Mouse (Mus musculus) spleen, adult 12 weeks (tissue): ENCODE measurements around the gene Mad1l1.
"Not testable (repeated sequence)": the region's sequence is repeated elsewhere in the genome, so short reads cannot be mapped to it uniquely, and the experiment has no call there.

Experiments
- DNase-seq: peaks from one replicate; pipeline ENCODE4 v3.0.0; 2022; ENCODE audit warnings: low spot score

Mad1l1 gene

DNA sequence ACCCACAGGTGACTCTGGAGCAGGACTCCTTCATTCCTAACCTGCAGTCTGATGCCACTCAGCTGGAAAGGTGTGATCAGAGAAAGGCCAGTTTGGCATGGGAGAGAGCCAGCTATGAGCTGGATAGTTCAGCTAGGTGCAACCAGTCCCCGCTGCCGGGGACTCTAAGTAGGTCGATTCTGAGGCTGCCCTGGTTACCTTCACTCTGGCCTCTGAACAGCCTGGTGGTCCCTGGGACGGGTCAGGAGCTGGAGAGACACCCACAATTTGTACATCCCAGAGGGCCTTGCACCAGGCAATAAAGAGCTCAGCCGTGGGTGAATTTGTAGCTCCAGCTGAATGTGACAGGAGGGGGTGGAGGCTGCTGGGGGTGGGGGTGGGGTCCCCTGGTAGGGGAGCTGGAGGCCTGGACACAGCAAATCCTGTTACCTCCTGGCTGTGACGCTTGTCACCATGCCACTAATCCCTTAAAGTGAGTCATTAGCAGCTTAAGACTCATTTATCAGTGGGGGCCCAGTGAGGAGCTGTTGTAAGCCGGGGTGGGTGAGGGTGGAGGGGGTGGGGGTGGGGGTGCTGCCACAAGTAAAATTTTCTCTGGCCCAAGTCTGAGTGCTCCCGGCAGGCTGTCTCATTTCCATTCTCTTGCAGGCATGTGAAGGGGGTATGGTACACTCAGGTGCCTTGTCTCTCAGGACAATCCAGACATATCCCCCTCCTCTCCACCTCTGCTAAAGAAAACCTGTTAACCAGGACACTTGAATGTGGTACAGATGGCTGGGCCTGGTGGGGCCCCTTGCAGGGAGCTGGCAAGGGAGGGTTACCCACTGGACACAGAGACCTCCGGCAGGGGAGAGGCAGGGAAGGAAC, 313.5 kb downstream of the Mad1l1 start:
- DNase-seq = no peak

- no peak for DNase-seq
Observed at GRCm38 (mm10) chr5:140006861-140007260, 314.5 kb downstream of the Mad1l1 start.

DNA sequence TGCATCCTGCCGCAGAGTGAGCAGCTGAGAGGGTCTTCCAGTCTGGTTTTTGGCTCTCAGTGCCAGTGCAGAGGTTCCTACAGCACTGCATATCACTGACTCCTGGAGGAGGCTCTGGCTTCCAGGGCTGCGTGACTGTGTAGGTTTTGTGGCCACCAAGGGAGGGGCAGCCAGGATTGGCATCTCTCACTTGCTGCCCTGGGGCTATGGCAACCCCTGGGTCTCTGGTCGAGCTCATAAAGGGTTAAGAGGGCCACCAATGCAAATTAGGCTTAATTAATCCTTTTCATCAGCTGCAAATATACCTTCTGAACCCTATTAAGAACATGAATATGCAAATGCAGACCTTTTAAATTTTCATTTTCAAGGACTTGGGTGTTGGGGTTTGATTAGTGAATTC, 318.8 kb downstream of the Mad1l1 start:
- DNase-seq = no peak

DNA sequence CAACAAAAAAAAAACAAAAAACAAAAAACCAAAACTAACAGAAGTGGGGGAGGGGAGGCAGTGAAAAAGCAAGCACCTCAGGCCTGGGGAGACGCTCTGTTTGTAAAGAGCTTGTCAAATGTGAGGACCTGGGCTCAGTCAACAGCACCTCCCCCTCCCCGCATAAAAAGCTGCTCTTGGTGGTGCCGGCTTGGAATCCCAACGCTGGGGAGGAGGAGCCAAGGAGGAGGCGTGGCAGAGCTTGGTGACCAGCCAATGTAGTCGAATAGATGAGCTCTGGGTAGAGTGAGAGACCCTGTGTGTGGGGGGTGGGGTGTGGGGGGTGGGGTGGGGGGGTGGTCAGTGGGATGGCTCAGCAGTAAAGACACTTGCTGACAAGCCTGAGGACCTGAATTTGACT, 322.4 kb downstream of the Mad1l1 start:
- DNase-seq = no peak

GRCm38 (mm10) chr5:139998321-139998720, 323.0 kb downstream of the Mad1l1 start:
- DNase-seq = not testable (repeated sequence)

DNA sequence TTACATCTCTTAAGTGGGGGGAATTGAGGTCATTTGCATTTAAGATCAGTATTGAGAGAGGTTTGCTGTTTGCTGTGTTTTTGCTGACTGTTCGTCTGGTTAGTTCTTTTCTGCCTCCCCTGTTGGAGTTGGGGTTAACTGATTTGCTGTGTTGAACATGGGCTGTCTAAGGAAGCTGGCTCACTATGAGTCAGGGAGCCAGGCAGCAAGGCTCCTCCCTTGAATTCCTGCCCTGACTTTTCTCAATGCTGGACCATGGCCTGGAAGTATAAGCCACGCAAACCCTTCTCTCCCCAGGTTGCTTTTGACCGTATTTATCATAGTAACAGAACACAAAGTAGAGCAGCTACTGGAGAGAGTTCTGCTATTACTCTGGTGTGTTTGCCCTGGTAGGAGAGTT, 329.8 kb downstream of the Mad1l1 start:
- no peak for DNase-seq

DNA sequence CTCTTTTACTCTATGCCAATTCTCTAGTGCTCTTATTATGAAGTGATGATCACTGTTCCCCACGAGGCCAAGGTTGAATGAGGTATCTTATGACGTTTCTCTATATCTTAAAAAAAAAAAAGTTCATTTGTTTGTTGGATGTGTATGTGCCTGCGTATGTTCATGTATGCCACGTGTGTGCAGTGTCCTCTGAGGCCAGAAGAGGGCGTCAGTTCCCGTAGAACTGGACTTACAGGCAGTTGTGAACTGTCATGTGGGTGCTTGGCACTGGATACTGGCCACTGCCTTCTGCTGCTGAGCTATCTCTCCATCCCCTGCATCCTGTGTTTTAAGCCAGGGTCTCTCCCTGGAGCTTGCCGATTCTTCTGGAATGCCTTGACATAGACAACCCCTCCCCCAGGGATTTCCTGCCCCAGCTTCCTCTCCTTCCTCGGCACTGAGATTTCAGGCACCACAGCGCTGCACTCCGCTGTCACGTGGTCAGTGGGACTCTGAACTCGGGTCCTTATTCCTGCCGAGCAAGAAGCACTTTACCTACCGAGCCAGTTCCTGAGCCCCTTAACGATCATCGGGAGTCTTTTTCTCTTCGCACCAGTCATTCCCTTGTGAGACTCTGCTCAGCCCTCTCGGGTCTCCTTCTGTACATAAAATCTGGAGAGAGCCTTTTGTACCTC, 336.1 kb downstream of the Mad1l1 start:
- DNase-seq = no peak

- no peak for DNase-seq
Observed at GRCm38 (mm10) chr5:139981976-139982375, 339.4 kb downstream of the Mad1l1 start.

DNA sequence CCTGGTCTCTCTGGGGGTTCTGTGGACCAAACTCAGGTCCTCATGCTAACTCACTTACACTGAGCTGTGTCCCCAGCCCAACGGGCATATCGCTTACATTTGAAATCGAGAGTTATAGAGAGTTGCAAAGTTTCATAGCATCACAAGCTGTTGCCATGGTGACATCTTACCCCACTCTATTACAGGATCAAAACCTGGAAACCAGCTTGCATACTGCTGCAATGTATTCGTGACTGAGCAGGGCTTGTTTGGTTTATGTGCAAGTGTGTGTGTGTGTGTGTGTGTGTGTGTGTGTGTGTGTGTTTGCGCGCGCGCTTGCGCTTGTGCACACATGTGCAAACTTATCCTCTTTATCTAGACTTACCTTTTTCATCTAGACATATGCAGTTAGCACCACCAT, 342.0 kb downstream of the Mad1l1 start:
- DNase-seq = no peak

DNA sequence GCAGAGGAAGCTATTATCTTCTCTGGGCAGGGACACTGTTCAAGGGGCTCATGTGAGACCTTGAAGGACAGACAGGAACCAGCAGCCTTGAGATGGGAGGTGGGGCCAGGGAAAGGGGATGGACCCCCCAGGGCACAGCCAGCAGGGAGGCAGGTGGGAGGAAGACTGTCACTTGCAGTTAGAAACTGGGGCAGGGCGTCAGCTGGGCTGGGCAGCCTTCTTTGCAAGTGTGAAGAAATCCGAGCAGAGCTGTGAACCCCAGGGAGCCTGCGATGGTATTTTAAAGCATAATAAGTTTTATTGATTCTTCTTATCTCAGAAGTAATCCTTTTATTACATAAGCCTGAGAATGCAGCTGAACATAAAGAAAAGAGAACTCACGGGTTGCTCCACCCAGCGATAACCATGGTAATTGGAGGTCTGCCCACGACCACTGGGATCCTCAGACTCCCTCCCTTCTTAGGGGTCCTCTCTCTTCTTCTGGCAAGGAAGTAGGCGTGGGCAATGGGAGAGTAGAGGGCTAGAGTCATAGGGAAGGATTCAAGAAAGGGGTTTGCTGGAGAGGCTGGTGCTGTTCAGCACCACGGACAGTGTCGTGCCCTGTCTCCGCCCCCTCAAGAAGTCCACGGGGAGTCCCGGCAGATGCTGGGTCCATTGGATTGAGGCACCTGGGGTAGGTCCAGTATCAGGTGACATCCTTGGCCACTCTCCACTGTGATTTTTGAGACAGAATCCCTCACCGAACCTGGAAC, 342.7 kb downstream of the Mad1l1 start:
- DNase-seq = no peak

- DNase-seq = no peak
Observed at GRCm38 (mm10) chr5:139977476-139977875, 343.9 kb downstream of the Mad1l1 start.

DNA sequence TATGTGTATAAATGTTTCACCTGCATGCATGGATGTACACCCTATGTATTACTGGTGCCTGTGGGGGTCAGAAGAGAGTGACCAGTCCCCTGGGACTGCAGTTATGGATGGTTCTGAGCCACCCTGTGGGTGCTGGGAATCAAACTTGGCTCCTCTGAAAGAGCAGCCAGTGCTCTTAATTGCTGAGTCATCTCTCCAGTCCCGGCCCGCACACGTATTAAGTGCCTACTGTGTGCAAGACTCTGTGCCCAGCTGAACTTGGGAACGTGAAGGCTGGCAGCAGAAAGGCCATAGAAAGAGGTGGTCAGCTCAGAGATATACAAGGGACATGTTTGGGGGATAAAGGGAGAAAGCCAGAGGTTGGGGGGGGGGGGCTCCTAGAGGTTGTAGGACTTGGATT, 344.8 kb downstream of the Mad1l1 start:
- no peak for DNase-seq

DNA sequence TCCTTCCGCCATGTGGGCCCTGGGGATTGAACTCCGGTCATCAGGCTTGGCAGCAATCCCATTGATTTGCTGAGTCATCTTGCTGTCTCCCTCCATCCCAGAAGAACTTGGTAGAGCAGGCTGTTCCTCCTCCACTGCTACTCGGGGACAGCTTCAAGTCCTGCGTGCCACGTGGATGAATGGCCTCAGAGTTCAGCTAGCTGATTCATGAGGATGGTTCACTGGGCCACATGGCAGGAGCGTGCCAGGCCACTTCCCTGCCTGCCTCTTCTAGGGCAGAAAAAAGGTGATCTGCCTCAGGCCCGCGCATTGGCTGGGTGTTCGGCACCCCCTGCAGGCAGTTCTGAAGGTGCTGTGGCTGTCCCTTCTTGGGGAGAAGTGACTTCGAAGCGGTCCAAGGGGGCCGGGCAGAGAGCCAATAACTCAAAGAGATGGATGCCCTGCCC, 351.1 kb downstream of the Mad1l1 start:
- no peak for DNase-seq

GRCm38 (mm10) chr5:139969151-139969948, 352.0 kb downstream of the Mad1l1 start:
- DNase-seq = no peak

DNA sequence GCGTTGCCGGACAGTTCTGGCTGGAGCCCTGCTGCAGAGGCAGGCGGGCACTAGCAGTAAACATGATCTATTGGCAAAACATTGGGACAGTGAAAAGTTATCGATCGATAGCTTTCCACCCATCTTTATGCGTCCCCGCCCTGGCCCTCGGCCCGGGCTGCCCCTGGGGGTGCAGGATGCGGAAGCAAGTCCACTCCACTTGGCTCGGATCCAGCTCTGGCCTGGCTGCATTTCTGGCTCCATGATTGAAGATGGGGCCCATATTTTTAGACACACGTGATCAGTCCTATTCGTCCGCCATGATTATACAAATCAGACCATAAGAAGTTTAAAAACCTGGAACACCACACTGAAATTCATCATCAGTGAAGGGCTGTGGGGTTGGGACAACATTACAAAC, 355.8 kb downstream of the Mad1l1 start:
- no peak for DNase-seq

- DNase-seq = no peak
Observed at GRCm38 (mm10) chr5:139964391-139964790, 357.0 kb downstream of the Mad1l1 start.

DNA sequence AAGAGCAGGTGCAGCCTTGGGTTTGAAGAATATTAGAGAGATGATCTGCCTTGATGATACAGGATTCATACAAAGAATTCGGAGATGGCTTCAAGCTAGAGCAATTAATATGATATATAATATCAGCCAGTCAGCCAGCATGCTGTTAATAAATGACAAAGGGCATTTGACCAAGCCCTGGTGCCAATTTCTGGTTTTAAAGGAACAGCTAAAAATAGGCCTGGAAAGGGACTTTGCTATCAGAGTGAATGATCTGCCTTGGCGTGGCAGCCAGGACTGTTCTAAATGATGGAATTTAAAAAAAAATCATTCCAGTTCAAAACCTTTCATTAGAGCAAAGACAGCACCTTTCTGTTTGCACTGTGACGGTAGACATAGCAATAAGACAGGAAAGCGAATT, 361.6 kb downstream of the Mad1l1 start:
- no peak for DNase-seq
